Mouse (Mus musculus): Measurements from ENCODE around the gene Rpl23.

DNA sequence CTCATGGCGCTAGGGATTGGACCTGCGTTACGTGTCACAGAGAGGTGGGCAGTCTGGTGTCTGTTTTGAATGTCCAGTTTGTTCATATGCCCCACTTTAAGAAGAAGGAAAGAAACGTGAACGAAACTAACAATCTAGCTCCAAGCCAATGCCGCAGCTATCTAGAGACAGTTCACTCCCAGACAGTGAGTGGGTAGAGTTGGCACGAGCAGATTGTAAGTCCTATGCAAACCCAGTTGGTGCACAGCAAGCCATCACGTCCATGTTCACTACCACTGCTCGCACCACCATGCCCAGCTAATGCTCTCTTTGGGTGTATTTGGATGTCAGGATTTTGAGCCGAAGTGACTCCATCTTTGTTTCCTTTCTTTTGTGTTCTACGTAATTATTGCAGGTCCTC is 41.9 kb upstream of the Rpl23 start:
- TF ChIP-seq CTCF (IDR thresholded peaks at IDR 0.05; ENCODE audit: low read depth) (no peak), EP300 (IDR thresholded peaks at IDR 0.05; ENCODE audit: low read depth) (no peak)

Data from liver, postnatal 0 days (tissue).